Mouse (Mus musculus): ENCODE data around the gene Bcdin3d.

DNA sequence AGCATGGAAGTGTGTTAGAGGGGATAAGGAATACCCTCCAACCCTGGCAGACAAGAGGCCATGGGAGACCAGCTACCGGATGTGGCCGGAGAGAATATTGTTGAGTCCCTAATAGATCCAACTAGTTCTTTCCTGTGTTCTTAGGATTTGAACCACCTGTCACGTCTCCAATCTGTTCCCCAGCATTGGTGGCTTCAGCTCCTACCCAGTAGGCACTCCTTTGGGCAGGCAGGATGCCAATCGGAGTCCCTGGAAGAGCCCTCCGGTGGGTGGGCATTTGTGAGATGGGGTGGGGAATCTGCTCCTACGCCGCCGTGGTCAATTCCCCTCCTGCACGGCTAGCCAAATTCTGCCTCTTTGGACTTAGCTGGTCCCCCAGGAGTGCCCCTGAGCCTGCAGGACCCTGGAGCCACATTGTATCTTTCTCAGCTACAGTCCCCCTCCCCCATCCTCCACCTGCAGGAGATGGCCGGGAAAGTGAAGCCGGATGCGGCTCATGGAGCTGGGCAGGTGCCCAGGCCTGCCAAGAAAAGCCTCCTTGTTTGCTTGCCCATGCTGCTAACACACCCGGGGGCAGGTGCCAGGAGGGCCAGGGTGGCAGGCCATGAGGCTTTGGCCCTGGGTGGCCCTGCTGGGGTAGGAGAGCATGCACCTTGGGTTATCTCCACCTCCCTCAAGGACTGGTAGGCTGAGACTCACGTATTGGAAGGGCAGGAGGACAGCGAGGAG lies 37.4 kb upstream of the Bcdin3d start:
- TF ChIP-seq POLR2A (IDR thresholded peaks at IDR 0.05; ENCODE audit: low read depth, low read length) = no peak
- TF ChIP-seq CTCF (IDR thresholded peaks at IDR 0.05; ENCODE audit: extremely low read depth, insufficient read length, insufficient replicate concordance, low read depth, low read length) = no peak

Data from small intestine, adult 2 months (tissue).